Mouse (Mus musculus): ENCODE results near the gene Mfn2.
A peak's percentile ranks its signal among the peaks of the same experiment; 100 is the strongest.

DNA sequence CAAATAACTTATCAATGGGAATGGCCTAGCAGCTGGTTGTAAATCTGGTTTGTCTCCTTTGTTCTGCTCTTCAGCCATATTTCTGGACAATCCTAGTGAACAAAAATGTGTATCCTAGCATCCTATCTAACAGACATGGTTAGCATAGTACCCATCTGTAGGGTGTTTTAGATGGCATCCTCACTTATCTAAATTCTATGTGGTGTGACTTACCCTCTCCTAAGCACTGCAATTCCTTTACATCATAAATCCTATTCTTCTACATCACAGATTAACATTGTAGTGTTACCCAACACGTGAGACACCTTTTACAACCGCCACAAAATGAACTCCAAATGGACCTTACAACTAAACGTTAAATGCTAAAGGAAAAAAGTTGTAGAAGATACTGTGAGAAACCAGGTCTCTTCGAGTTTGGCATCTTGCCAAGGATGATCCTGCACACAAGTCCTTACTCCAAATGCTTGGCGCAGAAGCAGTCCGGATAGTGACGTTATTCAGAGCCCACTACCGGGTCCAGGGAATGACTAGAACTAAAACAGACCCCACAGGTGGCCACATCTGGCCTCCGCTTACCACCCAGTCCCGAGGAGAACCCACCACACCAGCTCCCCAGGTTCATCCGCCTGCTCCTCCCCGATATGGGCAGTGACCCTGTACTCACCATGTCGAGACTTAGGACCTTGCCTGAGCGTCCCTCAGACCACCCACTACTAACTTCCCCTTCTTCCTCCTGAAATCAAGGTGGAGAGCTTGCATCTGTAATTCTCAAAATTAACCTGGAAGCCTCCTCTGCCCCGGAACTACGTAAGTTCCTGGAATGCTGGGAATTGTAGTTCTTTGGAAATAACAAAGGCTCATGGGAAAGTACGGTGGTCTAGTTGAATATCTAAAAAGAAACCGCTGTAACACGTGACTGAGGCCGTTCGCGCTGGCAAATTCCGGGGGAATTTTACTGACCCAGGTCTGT is 56.6 kb downstream of the Mfn2 start, which contains the start of gene Zfp933:
- TF ChIP-seq CTCF (IDR thresholded peaks at IDR 0.05; ENCODE audit: extremely low read depth, insufficient read depth, low read length) (no peak), POLR2A (IDR thresholded peaks at IDR 0.05; ENCODE audit: extremely low read depth, insufficient read depth, low read length) (peak; percentile 59)

All from cortical plate, adult 2 months (tissue).